Mouse (Mus musculus): Measurements from ENCODE around the gene Eif4a3. TPM values are rescaled to one million over a fixed set of nuclear protein-coding genes. Genes with fewer than 3 reads are reported as not detected.

The Eif4a3 gene
- polyA plus RNA-seq, 1 experiment = 87.9 TPM

- H3K4me1 ChIP-seq (ENCODE audit: control insufficient read depth, insufficient read depth, low read length) = no peaks in the 10 kb centered on the region
- no peak for DNase-seq
- WGBS = 82% methylated on average over 1 of the region's 1 CpGs
- no peak overlapping the region for H3K4me3 ChIP-seq (replicated peaks; ENCODE audit: extremely low read depth, low read depth, low read length)
- TF ChIP-seq CTCF (IDR thresholded peaks at IDR 0.05; ENCODE audit: insufficient read depth, low read length) (no peak), POLR2A (IDR thresholded peaks at IDR 0.05; ENCODE audit: borderline replicate concordance, extremely low read depth, low read depth, low read length) (no peak)
These were observed 25.2 kb upstream of the Eif4a3 start for GRCm38 (mm10) chr11:119325068-119325467.

- WGBS = 60% methylated on average over 13 of the region's 13 CpGs
- H3K4me1 ChIP-seq (ENCODE audit: control insufficient read depth, insufficient read depth, low read length) = no peaks in the 10 kb centered on the region
- TF ChIP-seq POLR2A (IDR thresholded peaks at IDR 0.05; ENCODE audit: borderline replicate concordance, extremely low read depth, low read depth, low read length) (no peak), CTCF (IDR thresholded peaks at IDR 0.05; ENCODE audit: insufficient read depth, low read length) (no peak)
- no peak overlapping the region for H3K4me3 ChIP-seq (replicated peaks; ENCODE audit: extremely low read depth, low read depth, low read length)
- no peak for DNase-seq
These were observed 22.6 kb upstream of the Eif4a3 start for GRCm38 (mm10) chr11:119322521-119322920.

- WGBS = 81% methylated on average over 4 of the region's 4 CpGs
- no peak for DNase-seq
- no peaks in the 10 kb centered on the region for H3K4me1 ChIP-seq (ENCODE audit: control insufficient read depth, insufficient read depth, low read length)
- no peak overlapping the region for H3K4me3 ChIP-seq (replicated peaks; ENCODE audit: extremely low read depth, low read depth, low read length)
- TF ChIP-seq CTCF (IDR thresholded peaks at IDR 0.05; ENCODE audit: insufficient read depth, low read length) (no peak), POLR2A (IDR thresholded peaks at IDR 0.05; ENCODE audit: borderline replicate concordance, extremely low read depth, low read depth, low read length) (no peak)
These were observed 16.8 kb upstream of the Eif4a3 start for GRCm38 (mm10) chr11:119316720-119317119.

GRCm38 (mm10) chr11:119314252-119314936, 14.5 kb upstream of the Eif4a3 start:
- Histone ChIP-seq H3K4me3 (replicated peaks; ENCODE audit: extremely low read depth, low read depth, low read length) (no peak overlapping the region), H3K4me1 (ENCODE audit: control insufficient read depth, insufficient read depth, low read length) (no peaks in the 10 kb centered on the region)
- TF ChIP-seq CTCF (IDR thresholded peaks at IDR 0.05; ENCODE audit: insufficient read depth, low read length) = no peak
- no peak for TF ChIP-seq POLR2A (IDR thresholded peaks at IDR 0.05; ENCODE audit: borderline replicate concordance, extremely low read depth, low read depth, low read length)
- no peak for DNase-seq
- WGBS = 66% methylated on average over 17 of the region's 17 CpGs

GRCm38 (mm10) chr11:119310621-119311020, 10.7 kb upstream of the Eif4a3 start:
- no peak for DNase-seq
- Histone ChIP-seq H3K4me3 (replicated peaks; ENCODE audit: extremely low read depth, low read depth, low read length) (no peak overlapping the region), H3K4me1 (ENCODE audit: control insufficient read depth, insufficient read depth, low read length) (no peaks in the 10 kb centered on the region)
- WGBS = 14% methylated on average over 10 of the region's 10 CpGs
- TF ChIP-seq CTCF (IDR thresholded peaks at IDR 0.05; ENCODE audit: insufficient read depth, low read length) (no peak), POLR2A (IDR thresholded peaks at IDR 0.05; ENCODE audit: borderline replicate concordance, extremely low read depth, low read depth, low read length) (no peak)

- no peak for DNase-seq
- Histone ChIP-seq H3K4me1 (ENCODE audit: control insufficient read depth, insufficient read depth, low read length) (no peaks in the 10 kb centered on the region), H3K4me3 (replicated peaks; ENCODE audit: extremely low read depth, low read depth, low read length) (no peak overlapping the region)
- 25% methylated on average over 11 of the region's 11 CpGs for WGBS
- TF ChIP-seq CTCF (IDR thresholded peaks at IDR 0.05; ENCODE audit: insufficient read depth, low read length) (no peak), POLR2A (IDR thresholded peaks at IDR 0.05; ENCODE audit: borderline replicate concordance, extremely low read depth, low read depth, low read length) (no peak)
These were observed 8.0 kb upstream of the Eif4a3 start for GRCm38 (mm10) chr11:119307916-119308315.

GRCm38 (mm10) chr11:119307658-119307867, 7.7 kb upstream of the Eif4a3 start, which contains the start of gene Card14:
TSS of gene Card14 (plus strand) at chr11:119307768.
- H3K4me1 ChIP-seq (ENCODE audit: control insufficient read depth, insufficient read depth, low read length) = no peaks in the 10 kb centered on the region
- H3K4me3 ChIP-seq (replicated peaks; ENCODE audit: extremely low read depth, low read depth, low read length) = no peak within 1 kb of the TSS
- TF ChIP-seq POLR2A (IDR thresholded peaks at IDR 0.05; ENCODE audit: borderline replicate concordance, extremely low read depth, low read depth, low read length) = no peak
- no peak for TF ChIP-seq CTCF (IDR thresholded peaks at IDR 0.05; ENCODE audit: insufficient read depth, low read length)
- 42% methylated on average over 1 of the region's 1 CpGs for WGBS
- DNase-seq = no peak

- no peak for DNase-seq
These were observed 7.1 kb upstream of the Eif4a3 start for GRCm38 (mm10) chr11:119306762-119307657.

GRCm38 (mm10) chr11:119304904-119305712, 5.2 kb upstream of the Eif4a3 start:
- peak; percentile 27 for DNase-seq
- Histone ChIP-seq H3K4me3 (replicated peaks; ENCODE audit: extremely low read depth, low read depth, low read length) (no peak overlapping the region), H3K4me1 (ENCODE audit: control insufficient read depth, insufficient read depth, low read length) (no peaks in the 10 kb centered on the region; the same call in 1 of the 2 replicates)
- 49% methylated on average over 16 of the region's 16 CpGs for WGBS
- TF ChIP-seq CTCF (IDR thresholded peaks at IDR 0.05; ENCODE audit: insufficient read depth, low read length) (peak; percentile 52), POLR2A (IDR thresholded peaks at IDR 0.05; ENCODE audit: borderline replicate concordance, extremely low read depth, low read depth, low read length) (no peak)

More at GRCm38 (mm10) chr11:119306762-119307657, 7.1 kb upstream of the Eif4a3 start:
- Histone ChIP-seq H3K4me3 (replicated peaks; ENCODE audit: extremely low read depth, low read depth, low read length) (no peak overlapping the region), H3K4me1 (ENCODE audit: control insufficient read depth, insufficient read depth, low read length) (no peaks in the 10 kb centered on the region)
- TF ChIP-seq POLR2A (IDR thresholded peaks at IDR 0.05; ENCODE audit: borderline replicate concordance, extremely low read depth, low read depth, low read length) (no peak), CTCF (IDR thresholded peaks at IDR 0.05; ENCODE audit: insufficient read depth, low read length) (no peak)
- 43% methylated on average over 13 of the region's 13 CpGs for WGBS
